In the genomic region with DNA sequence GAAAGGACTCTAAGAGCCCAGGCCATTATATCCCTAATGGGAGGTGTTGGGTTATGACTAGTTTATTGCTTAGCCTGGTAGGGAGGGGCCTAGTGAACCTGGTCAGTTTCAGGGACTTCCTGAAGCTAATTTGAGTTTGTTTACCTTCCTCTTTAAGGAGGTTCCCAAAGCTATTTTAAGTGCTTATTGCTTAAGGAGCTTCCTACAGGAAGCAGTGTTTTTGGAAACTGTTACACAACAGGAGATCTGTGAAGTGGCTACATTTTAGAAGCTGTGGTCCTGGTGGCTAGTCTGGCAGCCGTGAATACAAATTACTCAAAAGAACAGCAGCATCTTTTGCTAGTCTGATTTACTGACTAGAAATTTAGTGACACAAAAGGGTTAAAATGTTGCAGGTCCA, we compare ENCODE assay signal across 11 mouse cellular contexts. TPM values are rescaled to one million over a fixed set of nuclear protein-coding genes. Genes with fewer than 3 reads are reported as not detected.
A peak's percentile ranks its signal among the peaks of the same experiment; 100 is the strongest.
DNase-seq lines count a peak whose midpoint lies in the region; ATAC-seq and TF ChIP-seq lines count a peak whose summit lies in the region.
"Had no signal": no experiment of that assay in that cellular context is flagged by ENCODE, and none has a peak within 500 bp of the region (broad histone marks: within the 10 kb centered on the region; RNA-seq: fewer than 3 reads in every experiment).

No protein-coding gene starts in this region.

- WGBS in hindbrain, embryonic 10.5 days: 80% methylated on average over 1 of the region's 1 CpGs
- 75% methylated on average over 1 of the region's 1 CpGs for WGBS in hindbrain, postnatal 0 days
- WGBS in forebrain, embryonic 13.5 days: 78% methylated on average over 1 of the region's 1 CpGs
- WGBS in hindbrain, embryonic 16.5 days: 78% methylated on average over 1 of the region's 1 CpGs
- WGBS in neural tube, embryonic 13.5 days: 80% methylated on average over 1 of the region's 1 CpGs

- H3K4me3 ChIP-seq in hindbrain, embryonic 10.5 days: peak overlapping the region; percentile 86
- no peak overlapping the region for H3K4me3 ChIP-seq in hindbrain, postnatal 0 days (ENCODE audit: low read length)
- peak overlapping the region; percentile 85 for H3K4me3 ChIP-seq in forebrain, embryonic 13.5 days
- H3K4me3 ChIP-seq in hindbrain, embryonic 16.5 days (ENCODE audit: low read length): no peak overlapping the region
- peak overlapping the region; percentile 82 for H3K4me3 ChIP-seq in neural tube, embryonic 13.5 days

- no peak for DNase-seq in hindbrain, embryonic 10.5 days (ENCODE audit: low spot score)
- no peak for DNase-seq in hindbrain, postnatal 0 days (ENCODE audit: low spot score)
- DNase-seq in thymus, postnatal 0 days (ENCODE audit: low spot score): no peak
- DNase-seq in gastrocnemius, adult 8-10 months (ENCODE audit: low spot score in 2 of 2): no peak
- DNase-seq: kidney, postnatal 36 days; liver, postnatal 0 days; right cerebral cortex, postnatal 25 days had no signal

- H3K36me3 ChIP-seq in hindbrain, embryonic 10.5 days: no peaks in the 10 kb centered on the region
- H3K36me3 ChIP-seq in hindbrain, postnatal 0 days (ENCODE audit: insufficient read depth, low read length): no peaks in the 10 kb centered on the region
- H3K36me3 ChIP-seq in forebrain, embryonic 13.5 days (ENCODE audit: poor library complexity, severe bottlenecking): no peaks in the 10 kb centered on the region
- H3K36me3 ChIP-seq in hindbrain, embryonic 16.5 days (ENCODE audit: control insufficient read depth, insufficient read depth, low read length): no peaks in the 10 kb centered on the region
- H3K36me3 ChIP-seq in neural tube, embryonic 13.5 days: no peaks in the 10 kb centered on the region

- peaks cover 29% of the 10 kb centered on the region for H3K27me3 ChIP-seq in hindbrain, embryonic 10.5 days (ENCODE audit: insufficient read depth, poor library complexity, severe bottlenecking)
- no peaks in the 10 kb centered on the region for H3K27me3 ChIP-seq in hindbrain, postnatal 0 days (ENCODE audit: insufficient read depth, low read length)
- H3K27me3 ChIP-seq in forebrain, embryonic 13.5 days: no peaks in the 10 kb centered on the region
- H3K27me3 ChIP-seq in hindbrain, embryonic 16.5 days (replicated peaks; ENCODE audit: control insufficient read depth, insufficient read depth, low read length): no peaks in the 10 kb centered on the region
- 0 out of 2 replicates have a peak, but pooled peaks cover 5% of the 10 kb centered on the region for H3K27me3 ChIP-seq in neural tube, embryonic 13.5 days

- H3K27ac ChIP-seq in hindbrain, embryonic 10.5 days: 0 out of 2 replicates have a peak overlapping the region, but pooled peaks have one; percentile 95
- H3K27ac ChIP-seq in hindbrain, postnatal 0 days: no peak overlapping the region
- no peak overlapping the region for H3K27ac ChIP-seq in forebrain, embryonic 13.5 days
- H3K27ac ChIP-seq in hindbrain, embryonic 16.5 days (ENCODE audit: low read depth, low read length): no peak overlapping the region
- no peak overlapping the region for H3K27ac ChIP-seq in neural tube, embryonic 13.5 days (replicated peaks)

- H3K4me2 ChIP-seq in hindbrain, postnatal 0 days (ENCODE audit: low read depth, low read length): no peak overlapping the region
- peak overlapping the region; percentile 97 for H3K4me2 ChIP-seq in forebrain, embryonic 13.5 days
- peak overlapping the region; percentile 97 for H3K4me2 ChIP-seq in hindbrain, embryonic 16.5 days (ENCODE audit: low read length)
- H3K4me2 ChIP-seq in neural tube, embryonic 13.5 days: peak overlapping the region; percentile 85

- no peak for ATAC-seq in hindbrain, postnatal 0 days
- no peak for ATAC-seq in forebrain, embryonic 13.5 days
- ATAC-seq in hindbrain, embryonic 16.5 days: no peak
- ATAC-seq in neural tube, embryonic 13.5 days (ENCODE audit: low read depth): no peak
- ATAC-seq: liver, postnatal 0 days had no signal

- H3K9me3 ChIP-seq in hindbrain, embryonic 10.5 days: no peaks in the 10 kb centered on the region
- H3K9me3 ChIP-seq in hindbrain, postnatal 0 days (ENCODE audit: low read length): no peaks in the 10 kb centered on the region
- no peaks in the 10 kb centered on the region for H3K9me3 ChIP-seq in forebrain, embryonic 13.5 days (replicated peaks)
- H3K9me3 ChIP-seq in hindbrain, embryonic 16.5 days (ENCODE audit: control insufficient read depth, low read length): no peaks in the 10 kb centered on the region
- no peaks in the 10 kb centered on the region for H3K9me3 ChIP-seq in neural tube, embryonic 13.5 days

- TF ChIP-seq CTCF in hindbrain, postnatal 0 days (IDR thresholded peaks at IDR 0.05; ENCODE audit: low read depth): no peak

- no peak overlapping the region for H3K9ac ChIP-seq in hindbrain, postnatal 0 days (replicated peaks; ENCODE audit: low read length)
- no peak overlapping the region for H3K9ac ChIP-seq in forebrain, embryonic 13.5 days
- no peak overlapping the region for H3K9ac ChIP-seq in hindbrain, embryonic 16.5 days (ENCODE audit: low read depth, low read length)
- no peak overlapping the region for H3K9ac ChIP-seq in neural tube, embryonic 13.5 days
- H3K9ac ChIP-seq: liver, postnatal 0 days had no signal

- H3K4me1 ChIP-seq in hindbrain, embryonic 10.5 days (replicated peaks): peaks cover 35% of the 10 kb centered on the region
- H3K4me1 ChIP-seq in hindbrain, postnatal 0 days (ENCODE audit: insufficient read depth, low read length): no peaks in the 10 kb centered on the region; the same call in 1 of the 2 replicates
- H3K4me1 ChIP-seq in forebrain, embryonic 13.5 days: peaks cover 30% of the 10 kb centered on the region
- peaks cover 14% of the 10 kb centered on the region for H3K4me1 ChIP-seq in hindbrain, embryonic 16.5 days (ENCODE audit: control insufficient read depth, insufficient read depth, low read depth, low read length)
- peaks cover 31% of the 10 kb centered on the region for H3K4me1 ChIP-seq in neural tube, embryonic 13.5 days (replicated peaks)

RNA-seq across cellular contexts. Expression of gene Lrrc20, which starts 1.3 kb away (rescaled TPM):
- 9.8 and 13.5 TPM in 2 replicates for polyA plus RNA-seq in hindbrain, embryonic 10.5 days (2016; fragmentation: Nextera tagmentation; extraction: Ambion mirVana)
- total RNA-seq in hindbrain, postnatal 0 days (2014; rRNA removed): 13.5 and 19.6 TPM in 2 replicates
- 9.7 and 10.2 TPM in 2 replicates for polyA plus RNA-seq in hindbrain, postnatal 0 days (2015; fragmentation: Nextera tagmentation; extraction: Ambion mirVana)
- polyA plus RNA-seq in forebrain, embryonic 13.5 days (2015; fragmentation: Nextera tagmentation; extraction: Ambion mirVana): 16.4 and 17.5 TPM in 2 replicates
- 14.9 and 17.7 TPM in 2 replicates for polyA plus RNA-seq in hindbrain, embryonic 16.5 days (2015; fragmentation: Nextera tagmentation; extraction: Ambion mirVana)
- 14.9 and 15.0 TPM in 2 replicates for polyA plus RNA-seq in neural tube, embryonic 13.5 days (2015; fragmentation: Nextera tagmentation; extraction: Ambion mirVana)
- 3.5 and 4.5 TPM in 2 replicates for polyA plus RNA-seq in thymus, postnatal 0 days (2015; fragmentation: Nextera tagmentation; extraction: Ambion mirVana)
- total RNA-seq in gastrocnemius, adult 8-10 months (2022): 100 to 1,000 TPM; 151 to 195 (median 168) TPM

RNA-seq across cellular contexts. Expression of gene Eif4ebp2, which starts 21.9 kb away (rescaled TPM):
- 76.8 and 86.0 TPM in 2 replicates for polyA plus RNA-seq in hindbrain, embryonic 10.5 days (2016; fragmentation: Nextera tagmentation; extraction: Ambion mirVana)
- 16.1 and 16.2 TPM in 2 replicates for total RNA-seq in hindbrain, postnatal 0 days (2014; rRNA removed)
- polyA plus RNA-seq in hindbrain, postnatal 0 days (2015; fragmentation: Nextera tagmentation; extraction: Ambion mirVana): 34.9 and 35.9 TPM in 2 replicates
- 96.4 and 102 TPM in 2 replicates for polyA plus RNA-seq in forebrain, embryonic 13.5 days (2015; fragmentation: Nextera tagmentation; extraction: Ambion mirVana)
- 43.2 and 46.6 TPM in 2 replicates for polyA plus RNA-seq in hindbrain, embryonic 16.5 days (2015; fragmentation: Nextera tagmentation; extraction: Ambion mirVana)
- polyA plus RNA-seq in neural tube, embryonic 13.5 days (2015; fragmentation: Nextera tagmentation; extraction: Ambion mirVana): 50.3 and 61.8 TPM in 2 replicates
- polyA plus RNA-seq in thymus, postnatal 0 days (2015; fragmentation: Nextera tagmentation; extraction: Ambion mirVana): 83.7 and 91.5 TPM in 2 replicates
- total RNA-seq in gastrocnemius, adult 8-10 months (2022): 100 to 1,000 TPM; 154 to 242 (median 183) TPM

RNA-seq across cellular contexts. Expression of gene Nodal, which starts 56.6 kb away (rescaled TPM):
- 0.12 and 0.24 TPM in 2 replicates for polyA plus RNA-seq in hindbrain, embryonic 10.5 days (2016; fragmentation: Nextera tagmentation; extraction: Ambion mirVana)
- total RNA-seq in hindbrain, postnatal 0 days (2014; rRNA removed): 0.58 and 1.1 TPM in 2 replicates
- polyA plus RNA-seq in hindbrain, postnatal 0 days (2015; fragmentation: Nextera tagmentation; extraction: Ambion mirVana): 0.33 and 0.43 TPM in 2 replicates
- 0.08 TPM in 1 of 2 replicates, not detected in the other for polyA plus RNA-seq in forebrain, embryonic 13.5 days (2015; fragmentation: Nextera tagmentation; extraction: Ambion mirVana)
- 0.24 and 0.56 TPM in 2 replicates for polyA plus RNA-seq in hindbrain, embryonic 16.5 days (2015; fragmentation: Nextera tagmentation; extraction: Ambion mirVana)
- polyA plus RNA-seq in neural tube, embryonic 13.5 days (2015; fragmentation: Nextera tagmentation; extraction: Ambion mirVana): 0.14 TPM in 1 of 2 replicates, not detected in the other
- 0.08 TPM in 2 replicates for polyA plus RNA-seq in thymus, postnatal 0 days (2015; fragmentation: Nextera tagmentation; extraction: Ambion mirVana)
- under 1 TPM in 3 of 4 experiments, not detected in 1; 0.12 to 0.24 (median 0.13) TPM for total RNA-seq in gastrocnemius, adult 8-10 months (2022)
- total RNA-seq: neutrophil, adult 5-6 weeks had no signal

Comparison
In these comparisons a context has a peak if more than half of its experiments do, and no peak if none do; other contexts are left out.
1. H3K4me3 ChIP-seq: peak in hindbrain, embryonic 10.5 days (single experiment), forebrain, embryonic 13.5 days (single experiment) and neural tube, embryonic 13.5 days (single experiment); none in hindbrain, postnatal 0 days (single experiment) and hindbrain, embryonic 16.5 days (single experiment).